Mouse (Mus musculus): ENCODE results near the gene Plekhh3. TPM values are rescaled to one million over a fixed set of nuclear protein-coding genes. Genes with fewer than 3 reads are reported as not detected.
"Not testable (repeated sequence)": the region's sequence is repeated elsewhere in the genome, so short reads cannot be mapped to it uniquely, and the experiment has no call there.

Plekhh3 gene
- polyA plus RNA-seq, 1 experiment from 2014 or later, result 7.2 TPM

DNA sequence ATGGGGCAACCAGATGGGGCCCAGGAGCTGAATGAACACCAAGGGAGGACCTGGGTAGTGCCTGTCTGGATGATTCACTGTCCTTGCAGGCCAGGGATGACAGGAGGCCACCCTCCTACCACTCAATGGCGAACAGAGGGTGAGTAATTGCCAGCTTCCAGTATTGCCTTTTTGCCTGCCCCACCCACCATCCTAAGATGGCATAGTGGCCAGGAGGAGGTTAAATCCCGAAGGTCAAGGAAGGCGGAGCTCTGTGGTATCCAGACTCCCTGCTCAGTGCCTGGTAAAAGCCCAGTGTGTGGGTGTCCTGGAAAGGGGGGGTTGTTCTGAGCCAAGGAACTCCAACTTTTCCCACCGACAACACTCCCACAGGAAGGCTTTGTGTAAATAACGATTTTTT is 8.8 kb downstream of the Plekhh3 start:
- 38% methylated on average over 5 of the region's 5 CpGs for WGBS
- peaks cover 12% of the 10 kb centered on the region for H3K36me3 ChIP-seq (ENCODE audit: control insufficient read depth, insufficient read depth, low read length)
- no peak overlapping the region for H3K4me2 ChIP-seq (ENCODE audit: low read depth, low read length)
- no peak for ATAC-seq (ENCODE audit: low read depth)
- H3K4me3 ChIP-seq (ENCODE audit: low read depth, low read length), result no peak overlapping the region
- peaks cover 5% of the 10 kb centered on the region; the same call in 1 of the 2 replicates for H3K4me1 ChIP-seq (ENCODE audit: control insufficient read depth, insufficient read depth, low read length)
- peaks cover 38% of the 10 kb centered on the region for H3K27me3 ChIP-seq (ENCODE audit: control insufficient read depth, insufficient read depth, low read length)
- H3K9me3 ChIP-seq (ENCODE audit: control insufficient read depth, low read length), result no peaks in the 10 kb centered on the region
- H3K9ac ChIP-seq (replicated peaks; ENCODE audit: low read depth, low read length), result no peak overlapping the region
- no peak overlapping the region for H3K27ac ChIP-seq (ENCODE audit: low read depth, low read length)

GRCm38 (mm10) chr11:101161551-101161950 is 9.6 kb downstream of the Plekhh3 start:
- Histone ChIP-seq H3K4me1 (ENCODE audit: control insufficient read depth, insufficient read depth, low read length) (peaks cover 5% of the 10 kb centered on the region; the same call in 1 of the 2 replicates), H3K36me3 (ENCODE audit: control insufficient read depth, insufficient read depth, low read length) (peaks cover 9% of the 10 kb centered on the region; the same call in 1 of the 2 replicates), H3K9me3 (ENCODE audit: control insufficient read depth, low read length) (no peaks in the 10 kb centered on the region), H3K27me3 (ENCODE audit: control insufficient read depth, insufficient read depth, low read length) (peaks cover 32% of the 10 kb centered on the region), H3K27ac (ENCODE audit: low read depth, low read length) (no peak overlapping the region), H3K4me3 (ENCODE audit: low read depth, low read length) (no peak overlapping the region), H3K4me2 (ENCODE audit: low read depth, low read length) (no peak overlapping the region), H3K9ac (replicated peaks; ENCODE audit: low read depth, low read length) (no peak overlapping the region)
- no peak for ATAC-seq (ENCODE audit: low read depth)
- 89% methylated on average over 15 of the region's 15 CpGs for WGBS

DNA sequence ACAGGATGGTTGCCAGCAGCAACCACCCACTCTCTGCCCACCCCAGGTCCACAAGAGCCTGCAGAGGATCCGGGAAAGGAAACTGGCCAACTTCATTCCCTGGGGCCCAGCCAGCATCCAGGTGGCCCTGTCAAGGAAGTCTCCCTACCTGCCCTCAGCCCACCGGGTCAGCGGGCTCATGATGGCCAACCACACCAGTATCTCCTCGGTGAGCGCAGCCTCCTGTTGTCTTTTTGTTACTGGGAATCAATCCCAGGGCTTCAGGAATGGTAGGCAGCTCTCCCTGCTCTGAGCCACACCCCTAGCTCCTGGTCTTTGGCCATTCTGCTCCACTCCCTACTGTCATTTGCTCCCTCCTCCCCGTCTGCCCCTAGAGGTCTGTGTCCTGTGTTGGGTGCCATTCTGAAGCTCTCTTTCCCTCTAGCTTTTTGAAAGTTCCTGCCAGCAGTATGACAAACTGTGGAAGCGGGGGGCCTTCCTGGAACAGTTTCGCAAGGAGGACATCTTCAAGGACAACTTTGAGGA is 10.1 kb downstream of the Plekhh3 start:
- ATAC-seq (ENCODE audit: low read depth); H3K27ac ChIP-seq (ENCODE audit: low read depth, low read length); H3K4me2 ChIP-seq (ENCODE audit: low read depth, low read length); H3K36me3 ChIP-seq (ENCODE audit: control insufficient read depth, insufficient read depth, low read length); H3K9me3 ChIP-seq (ENCODE audit: control insufficient read depth, low read length); H3K4me1 ChIP-seq (ENCODE audit: control insufficient read depth, insufficient read depth, low read length); H3K4me3 ChIP-seq (ENCODE audit: low read depth, low read length); H3K9ac ChIP-seq (replicated peaks; ENCODE audit: low read depth, low read length): not testable (repeated sequence)
- 84% methylated on average over 6 of the region's 8 CpGs for WGBS
- peaks cover 27% of the 10 kb centered on the region for H3K27me3 ChIP-seq (ENCODE audit: control insufficient read depth, insufficient read depth, low read length)

GRCm38 (mm10) chr11:101160151-101160550 is 11.0 kb downstream of the Plekhh3 start:
- H3K4me3 ChIP-seq (ENCODE audit: low read depth, low read length); H3K4me2 ChIP-seq (ENCODE audit: low read depth, low read length); H3K9ac ChIP-seq (replicated peaks; ENCODE audit: low read depth, low read length); H3K9me3 ChIP-seq (ENCODE audit: control insufficient read depth, low read length); H3K27ac ChIP-seq (ENCODE audit: low read depth, low read length); ATAC-seq (ENCODE audit: low read depth); H3K36me3 ChIP-seq (ENCODE audit: control insufficient read depth, insufficient read depth, low read length): not testable (repeated sequence)
- WGBS, result 68% methylated on average over 7 of the region's 10 CpGs
- peaks cover 18% of the 10 kb centered on the region for H3K27me3 ChIP-seq (ENCODE audit: control insufficient read depth, insufficient read depth, low read length)
- peaks cover 16% of the 10 kb centered on the region; the same call in 1 of the 2 replicates for H3K4me1 ChIP-seq (ENCODE audit: control insufficient read depth, insufficient read depth, low read length)

DNA sequence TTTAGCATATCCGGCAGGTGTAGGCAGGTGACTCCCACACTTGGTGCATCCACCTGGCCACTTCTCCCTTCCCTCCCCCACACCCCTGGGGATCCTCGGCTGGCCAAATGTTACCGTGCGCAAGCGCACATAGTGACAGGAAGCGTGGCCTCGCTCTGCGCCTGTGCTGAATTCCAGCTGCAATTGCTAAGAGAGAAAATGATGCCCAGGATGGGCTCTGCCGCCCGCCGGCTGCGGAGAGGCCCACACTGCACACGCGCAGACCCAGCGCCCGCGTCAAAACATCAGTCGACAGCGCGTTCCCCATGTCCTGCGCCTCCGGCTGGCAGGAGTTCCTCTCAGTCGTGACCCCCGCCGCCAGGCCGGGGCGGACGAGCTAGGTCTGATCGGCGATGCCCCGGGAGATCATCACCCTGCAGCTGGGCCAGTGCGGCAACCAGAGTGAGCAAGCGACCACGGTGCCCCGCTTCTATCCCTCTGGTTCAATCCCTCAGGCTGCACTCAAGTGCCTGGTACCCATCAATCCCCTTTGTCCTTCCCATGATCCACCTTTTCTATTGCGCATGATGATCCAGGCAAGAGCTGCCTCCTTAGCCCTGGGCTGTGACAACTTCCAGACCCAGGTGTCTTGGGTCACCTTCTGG is 15.3 kb downstream of the Plekhh3 start, which contains the start of gene Tubg2:
Tubg2 (plus strand) TSS at position 180 of the 644 bp plus-strand sequence.
- H3K4me1 ChIP-seq (ENCODE audit: control insufficient read depth, insufficient read depth, low read length), result 0 out of 2 replicates have a peak, but pooled peaks cover 12% of the 10 kb centered on the region
- WGBS, result 2% methylated on average over 36 of the region's 36 CpGs
- no peaks in the 10 kb centered on the region for H3K36me3 ChIP-seq (ENCODE audit: control insufficient read depth, insufficient read depth, low read length)
- H3K27ac ChIP-seq (ENCODE audit: low read depth, low read length), result peak within 1 kb of the TSS; percentile 79
- H3K9ac ChIP-seq (replicated peaks; ENCODE audit: low read depth, low read length), result peak within 1 kb of the TSS; percentile 57
- H3K4me3 ChIP-seq (ENCODE audit: low read depth, low read length), result peak within 1 kb of the TSS; percentile 31
- H3K4me2 ChIP-seq (ENCODE audit: low read depth, low read length), result peak within 1 kb of the TSS; percentile 48
- H3K9me3 ChIP-seq (ENCODE audit: control insufficient read depth, low read length), result no peaks in the 10 kb centered on the region
- peak; percentile 91 for ATAC-seq (ENCODE audit: low read depth)
- no peaks in the 10 kb centered on the region for H3K27me3 ChIP-seq (ENCODE audit: control insufficient read depth, insufficient read depth, low read length)

- Histone ChIP-seq H3K27me3 (ENCODE audit: control insufficient read depth, insufficient read depth, low read length) (no peaks in the 10 kb centered on the region), H3K9ac (replicated peaks; ENCODE audit: low read depth, low read length) (no peak overlapping the region; the same call in 1 of the 2 replicates), H3K4me2 (ENCODE audit: low read depth, low read length) (peak overlapping the region; percentile 48; the same call in 1 of the 2 replicates), H3K27ac (ENCODE audit: low read depth, low read length) (no peak overlapping the region), H3K9me3 (ENCODE audit: control insufficient read depth, low read length) (no peaks in the 10 kb centered on the region), H3K36me3 (ENCODE audit: control insufficient read depth, insufficient read depth, low read length) (no peaks in the 10 kb centered on the region), H3K4me3 (ENCODE audit: low read depth, low read length) (peak overlapping the region; percentile 31; the same call in 1 of the 2 replicates), H3K4me1 (ENCODE audit: control insufficient read depth, insufficient read depth, low read length) (0 out of 2 replicates have a peak, but pooled peaks cover 12% of the 10 kb centered on the region)
- 69% methylated on average over 6 of the region's 6 CpGs for WGBS
- no peak for ATAC-seq (ENCODE audit: low read depth)
These were observed 16.0 kb downstream of the Plekhh3 start for GRCm38 (mm10) chr11:101155151-101155550.

- no peak overlapping the region for H3K27ac ChIP-seq (ENCODE audit: low read depth, low read length)
- no peak overlapping the region for H3K4me3 ChIP-seq (ENCODE audit: low read depth, low read length)
- H3K27me3 ChIP-seq (ENCODE audit: control insufficient read depth, insufficient read depth, low read length), result no peaks in the 10 kb centered on the region
- no peak overlapping the region for H3K9ac ChIP-seq (replicated peaks; ENCODE audit: low read depth, low read length)
- H3K4me1 ChIP-seq (ENCODE audit: control insufficient read depth, insufficient read depth, low read length), result peaks cover 12% of the 10 kb centered on the region; the same call in 1 of the 2 replicates
- no peak for ATAC-seq (ENCODE audit: low read depth)
- no peaks in the 10 kb centered on the region for H3K36me3 ChIP-seq (ENCODE audit: control insufficient read depth, insufficient read depth, low read length)
- no peaks in the 10 kb centered on the region for H3K9me3 ChIP-seq (ENCODE audit: control insufficient read depth, low read length)
- H3K4me2 ChIP-seq (ENCODE audit: low read depth, low read length), result no peak overlapping the region
These were observed 16.5 kb downstream of the Plekhh3 start for GRCm38 (mm10) chr11:101154648-101155047.

- no peaks in the 10 kb centered on the region for H3K27me3 ChIP-seq (ENCODE audit: control insufficient read depth, insufficient read depth, low read length)
- H3K4me1 ChIP-seq (ENCODE audit: control insufficient read depth, insufficient read depth, low read length), result peaks cover 16% of the 10 kb centered on the region; the same call in 1 of the 2 replicates
- no peak overlapping the region for H3K4me3 ChIP-seq (ENCODE audit: low read depth, low read length)
- no peak overlapping the region for H3K9ac ChIP-seq (replicated peaks; ENCODE audit: low read depth, low read length)
- WGBS, result 82% methylated on average over 1 of the region's 1 CpGs
- H3K4me2 ChIP-seq (ENCODE audit: low read depth, low read length), result no peak overlapping the region
- ATAC-seq (ENCODE audit: low read depth), result no peak
- H3K36me3 ChIP-seq (ENCODE audit: control insufficient read depth, insufficient read depth, low read length), result no peaks in the 10 kb centered on the region
- no peak overlapping the region for H3K27ac ChIP-seq (ENCODE audit: low read depth, low read length)
- no peaks in the 10 kb centered on the region for H3K9me3 ChIP-seq (ENCODE audit: control insufficient read depth, low read length)
These were observed 18.3 kb downstream of the Plekhh3 start for GRCm38 (mm10) chr11:101152825-101153224.

DNA sequence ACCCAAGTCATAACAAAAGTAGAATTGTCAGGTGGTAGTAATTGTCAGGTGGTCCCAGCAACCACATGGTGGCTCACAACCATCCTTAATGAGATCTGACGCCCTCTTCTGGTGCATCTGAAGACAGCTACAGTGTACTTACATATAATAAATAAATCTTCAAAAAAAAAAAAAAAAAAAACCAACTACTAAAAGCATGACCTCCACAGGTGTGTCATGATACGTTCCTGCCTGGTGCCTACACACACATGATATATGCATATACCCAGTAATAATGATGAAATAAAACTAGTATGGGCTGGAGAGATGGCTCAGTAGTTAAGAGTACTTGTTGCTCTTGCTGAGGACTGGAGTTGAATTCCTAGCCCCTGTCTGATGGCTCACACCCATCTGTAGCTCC is 20.1 kb downstream of the Plekhh3 start:
- Histone ChIP-seq H3K4me3 (ENCODE audit: low read depth, low read length) (no peak overlapping the region), H3K36me3 (ENCODE audit: control insufficient read depth, insufficient read depth, low read length) (no peaks in the 10 kb centered on the region), H3K9me3 (ENCODE audit: control insufficient read depth, low read length) (no peaks in the 10 kb centered on the region), H3K4me1 (ENCODE audit: control insufficient read depth, insufficient read depth, low read length) (peaks cover 12% of the 10 kb centered on the region; the same call in 1 of the 2 replicates), H3K27ac (ENCODE audit: low read depth, low read length) (no peak overlapping the region), H3K27me3 (ENCODE audit: control insufficient read depth, insufficient read depth, low read length) (no peaks in the 10 kb centered on the region), H3K4me2 (ENCODE audit: low read depth, low read length) (no peak overlapping the region), H3K9ac (replicated peaks; ENCODE audit: low read depth, low read length) (no peak overlapping the region)
- 54% methylated on average over 2 of the region's 2 CpGs for WGBS
- ATAC-seq (ENCODE audit: low read depth), result no peak
